Comparison of ENCODE assay signal across 9 mouse cellular contexts in the genomic region with DNA sequence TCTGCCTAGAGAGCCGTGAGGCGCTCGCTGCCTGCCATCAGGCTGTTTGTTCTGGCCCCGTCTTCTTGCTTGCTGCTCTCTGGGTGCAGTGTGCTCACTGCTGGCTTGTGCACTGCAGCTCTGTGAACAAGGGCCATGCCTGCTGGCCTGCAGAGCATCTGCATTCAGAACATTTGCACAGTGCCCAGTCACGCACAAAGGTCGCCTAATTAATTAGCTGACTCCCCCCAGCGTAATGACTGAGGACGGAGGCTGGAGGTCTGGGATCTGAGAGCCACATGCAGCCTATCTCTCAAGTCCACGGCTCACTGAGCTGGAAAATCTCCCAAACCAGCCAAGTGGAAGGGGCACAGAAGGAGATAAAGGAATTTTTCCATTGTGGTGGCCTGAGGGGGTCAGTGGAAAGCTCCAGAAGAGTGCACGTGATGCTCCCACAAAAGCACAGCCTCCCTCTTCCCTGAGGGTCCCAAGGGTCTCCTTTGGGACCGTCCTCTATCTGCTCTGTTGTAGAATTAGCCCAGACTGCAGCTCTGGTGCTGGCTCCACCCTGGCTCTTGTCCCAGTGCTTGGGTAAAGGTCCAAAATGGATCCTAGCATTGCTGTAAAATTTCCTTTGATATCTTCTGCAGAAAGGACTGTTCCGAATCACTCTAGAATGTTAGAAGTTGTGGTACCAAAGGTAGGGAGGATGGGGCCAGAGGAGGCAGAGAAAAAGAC. TPM values are rescaled to one million over a fixed set of nuclear protein-coding genes. Genes with fewer than 3 reads are reported as not detected.
DNase-seq lines count a peak whose midpoint lies in the region; ATAC-seq lines count a peak whose summit lies in the region.
"Had no signal": no experiment of that assay in that cellular context is flagged by ENCODE, and none has a peak within 500 bp of the region (broad histone marks: within the 10 kb centered on the region; RNA-seq: fewer than 3 reads in every experiment).

No protein-coding gene starts in this region.

- ATAC-seq in lung, embryonic 16.5 days (ENCODE audit: low read depth) = peak; percentile 39
- peak; percentile 72 for ATAC-seq in kidney, embryonic 14.5 days (ENCODE audit: low FRiP score, low TSS enrichment)
- no peak for ATAC-seq in granulocyte monocyte progenitor cell, adult 5-6 weeks (replicated peaks; ENCODE audit: poor library complexity, severe bottlenecking)
- no peak for ATAC-seq in heart, embryonic 12.5 days (ENCODE audit: insufficient number of reproducible peaks, low FRiP score)

- peaks cover 20% of the 10 kb centered on the region for H3K4me1 ChIP-seq in lung, embryonic 16.5 days (replicated peaks; ENCODE audit: control insufficient read depth, insufficient read depth, low read length)
- H3K4me1 ChIP-seq in embryonic facial prominence, embryonic 10.5 days = peaks cover 47% of the 10 kb centered on the region
- H3K4me1 ChIP-seq in kidney, embryonic 14.5 days (ENCODE audit: control insufficient read depth, insufficient read depth, low read length) = peaks cover 32% of the 10 kb centered on the region
- peaks cover 32% of the 10 kb centered on the region for H3K4me1 ChIP-seq in heart, embryonic 12.5 days (replicated peaks)

- H3K27me3 ChIP-seq in lung, embryonic 16.5 days (ENCODE audit: control insufficient read depth, insufficient read depth, low read depth, low read length) = no peaks in the 10 kb centered on the region
- peaks cover 32% of the 10 kb centered on the region for H3K27me3 ChIP-seq in embryonic facial prominence, embryonic 10.5 days (replicated peaks; ENCODE audit: low read depth, poor library complexity, severe bottlenecking)
- no peaks in the 10 kb centered on the region for H3K27me3 ChIP-seq in kidney, embryonic 14.5 days (ENCODE audit: control insufficient read depth, insufficient read depth, low read length)
- H3K27me3 ChIP-seq in heart, embryonic 12.5 days (replicated peaks) = no peaks in the 10 kb centered on the region

- no peaks in the 10 kb centered on the region for H3K9me3 ChIP-seq in lung, embryonic 16.5 days (ENCODE audit: control insufficient read depth, low read length)
- H3K9me3 ChIP-seq in embryonic facial prominence, embryonic 10.5 days = no peaks in the 10 kb centered on the region
- no peaks in the 10 kb centered on the region for H3K9me3 ChIP-seq in kidney, embryonic 14.5 days (ENCODE audit: control insufficient read depth, low read length)
- H3K9me3 ChIP-seq in heart, embryonic 12.5 days (replicated peaks) = no peaks in the 10 kb centered on the region
- H3K9me3 ChIP-seq: liver, embryonic 15.5 days had no signal

- H3K4me2 ChIP-seq in lung, embryonic 16.5 days (ENCODE audit: low read depth, low read length) = no peak overlapping the region
- H3K4me2 ChIP-seq in kidney, embryonic 14.5 days (replicated peaks; ENCODE audit: low read depth, low read length) = 0 out of 2 replicates have a peak overlapping the region, but pooled peaks have one; percentile 5
- H3K4me2 ChIP-seq in heart, embryonic 12.5 days = no peak overlapping the region
- H3K4me2 ChIP-seq: liver, embryonic 15.5 days had no signal

- WGBS in lung, embryonic 16.5 days = 49% methylated on average over 12 of the region's 12 CpGs
- 24% methylated on average over 12 of the region's 12 CpGs for WGBS in embryonic facial prominence, embryonic 10.5 days
- 24% methylated on average over 12 of the region's 12 CpGs for WGBS in kidney, embryonic 14.5 days
- 36% methylated on average over 12 of the region's 12 CpGs for WGBS in heart, embryonic 12.5 days

- H3K36me3 ChIP-seq in lung, embryonic 16.5 days (ENCODE audit: control insufficient read depth, insufficient read depth, low read length) = no peaks in the 10 kb centered on the region
- H3K36me3 ChIP-seq in embryonic facial prominence, embryonic 10.5 days (replicated peaks) = no peaks in the 10 kb centered on the region
- no peaks in the 10 kb centered on the region for H3K36me3 ChIP-seq in kidney, embryonic 14.5 days (ENCODE audit: control insufficient read depth, insufficient read depth, low read length)
- H3K36me3 ChIP-seq in heart, embryonic 12.5 days = no peaks in the 10 kb centered on the region
- H3K36me3 ChIP-seq: liver, embryonic 15.5 days had no signal

- H3K9ac ChIP-seq in lung, embryonic 16.5 days (ENCODE audit: low read length) = no peak overlapping the region
- no peak overlapping the region for H3K9ac ChIP-seq in kidney, embryonic 14.5 days (ENCODE audit: low read depth, low read length)
- H3K9ac ChIP-seq in heart, embryonic 12.5 days = no peak overlapping the region
- H3K9ac ChIP-seq: liver, embryonic 15.5 days had no signal

- no peak for DNase-seq in lung, postnatal 14 days
- peak; percentile 47 for DNase-seq in embryonic facial prominence, embryonic 10.5 days (ENCODE audit: low spot score)
- peak; percentile 60 for DNase-seq in retina, adult 2 months (ENCODE audit: low read depth, low spot score)
- DNase-seq in urinary bladder, adult 2 months (ENCODE audit: low spot score) = no peak

- H3K4me3 ChIP-seq in lung, embryonic 16.5 days (ENCODE audit: low read length) = no peak overlapping the region
- H3K4me3 ChIP-seq in embryonic facial prominence, embryonic 10.5 days = no peak overlapping the region
- H3K4me3 ChIP-seq in kidney, embryonic 14.5 days (ENCODE audit: low read length) = no peak overlapping the region
- H3K4me3 ChIP-seq in heart, embryonic 12.5 days = no peak overlapping the region
- H3K4me3 ChIP-seq: liver, embryonic 15.5 days had no signal

- 0 out of 2 replicates have a peak overlapping the region, but pooled peaks have one; percentile 10 for H3K27ac ChIP-seq in lung, embryonic 16.5 days (ENCODE audit: low read length)
- peak overlapping the region; percentile 59 for H3K27ac ChIP-seq in embryonic facial prominence, embryonic 10.5 days (replicated peaks)
- H3K27ac ChIP-seq in kidney, embryonic 14.5 days (ENCODE audit: low read depth, low read length) = peak overlapping the region; percentile 85
- no peak overlapping the region for H3K27ac ChIP-seq in heart, embryonic 12.5 days (ENCODE audit: poor library complexity, severe bottlenecking)
- H3K27ac ChIP-seq: liver, embryonic 15.5 days had no signal

RNA-seq across cellular contexts. Expression of a gene that starts 27.5 kb away (rescaled TPM):
- 70.0 and 71.8 TPM in 2 replicates for polyA plus RNA-seq in lung, embryonic 16.5 days (2015; fragmentation: Nextera tagmentation; extraction: Ambion mirVana)
- 37.5 and 41.3 TPM in 2 replicates for polyA plus RNA-seq in embryonic facial prominence, embryonic 10.5 days (2016; fragmentation: Nextera tagmentation; extraction: Ambion mirVana)
- 36.7 and 72.9 TPM in 2 replicates for polyA plus RNA-seq in kidney, embryonic 14.5 days (2014; fragmentation: Nextera tagmentation; extraction: Ambion mirVana)
- 17.4 and 24.2 TPM in 2 replicates for total RNA-seq in granulocyte monocyte progenitor cell, adult 5-6 weeks (2014; fragmentation: Nextera tagmentation)
- total RNA-seq in granulocyte monocyte progenitor cell, adult 5-6 weeks (2017) = 21.0 and 21.4 TPM in 2 replicates
- 54.6 and 56.2 TPM in 2 replicates for polyA plus RNA-seq in heart, embryonic 12.5 days (2016; fragmentation: Nextera tagmentation; extraction: Ambion mirVana)
- 40.5 and 49.0 TPM in 2 replicates for polyA plus RNA-seq in urinary bladder, adult 2 months (2012; rRNA removed)

Comparison
In these comparisons a context has a peak if more than half of its experiments do, and no peak if none do; other contexts are left out.
1. ATAC-seq: peak in lung, embryonic 16.5 days (single experiment) and kidney, embryonic 14.5 days (single experiment); none in granulocyte monocyte progenitor cell, adult 5-6 weeks (single experiment) and heart, embryonic 12.5 days (single experiment).
2. DNase-seq: peak in embryonic facial prominence, embryonic 10.5 days (single experiment) and retina, adult 2 months (single experiment); none in lung, postnatal 14 days (single experiment) and urinary bladder, adult 2 months (single experiment).